Mouse (Mus musculus): ENCODE results near the gene Ttc3.

DNA sequence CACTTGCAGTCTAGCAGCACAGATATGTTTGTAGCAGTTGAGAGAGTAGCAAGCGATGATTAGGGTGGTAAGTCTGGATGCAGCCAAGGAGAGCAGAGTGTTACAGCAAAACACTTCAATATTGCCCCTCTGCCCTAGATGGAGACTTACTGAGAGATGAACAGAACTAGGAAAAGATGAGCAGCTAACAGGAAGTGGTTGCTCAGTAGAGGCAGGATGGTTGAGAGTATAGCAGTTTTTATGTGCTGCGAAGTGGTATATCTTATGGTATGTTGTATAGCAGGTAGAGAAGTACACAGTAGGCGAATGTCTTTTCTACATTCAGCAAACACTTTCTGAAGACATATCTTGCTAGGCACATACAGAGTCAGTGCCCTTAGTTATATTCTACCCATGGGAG lies 12.9 kb downstream of the Ttc3 start:
- TF ChIP-seq CTCF (IDR thresholded peaks at IDR 0.05; ENCODE audit: low read depth) (no peak), EP300 (IDR thresholded peaks at IDR 0.05; ENCODE audit: low read depth) (no peak)
